Mouse (Mus musculus): ENCODE measurements around the gene Tbx5. TPM values are rescaled to one million over a fixed set of nuclear protein-coding genes. Genes with fewer than 3 reads are reported as not detected.

The Tbx5 gene
- total RNA-seq (2014; rRNA removed) (not detected in 2 replicates), polyA plus RNA-seq (2012; rRNA removed) (not detected in 2 replicates)

DNA sequence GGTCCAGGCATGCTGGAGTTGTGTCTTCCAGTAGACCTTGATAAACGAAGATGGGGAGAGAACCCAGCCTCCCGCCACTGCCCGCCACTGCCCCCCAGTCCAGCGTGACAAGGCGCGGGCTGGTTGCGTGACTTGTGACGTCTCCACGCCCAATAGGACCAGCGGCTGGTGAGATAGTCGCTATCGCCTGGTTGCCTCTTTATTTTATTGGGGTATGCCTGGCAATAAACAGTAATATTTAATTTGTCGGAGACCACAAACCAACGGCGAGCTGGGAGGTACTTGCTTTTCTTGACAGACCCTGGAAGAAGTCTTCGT is at the start of gene Tbx5:
Gene Tbx5, plus strand, starts transcription at position 190 of the 318 bp plus-strand sequence.
- Histone ChIP-seq H3K79me2 (ENCODE audit: control insufficient read depth, insufficient read depth, low read length) (no peaks in the 10 kb centered on the region), H3K4me3 (ENCODE audit: insufficient read depth, low read depth, low read length) (no peak within 1 kb of the TSS), H3K36me3 (ENCODE audit: control insufficient read depth, insufficient read depth, low read length) (no peaks in the 10 kb centered on the region), H3K27ac (replicated peaks; ENCODE audit: insufficient read depth, low read depth, low read length) (no peak within 1 kb of the TSS), H3K4me1 (ENCODE audit: control insufficient read depth, insufficient read depth, low read length) (no peaks in the 10 kb centered on the region), H3K27me3 (ENCODE audit: control insufficient read depth, insufficient read depth, low read length) (peaks cover 30% of the 10 kb centered on the region), H3K9ac (ENCODE audit: low read depth, low read length) (no peak within 1 kb of the TSS)
- no peak for DNase-seq (ENCODE audit: extremely low read depth, low read depth, low spot score)
- 13% methylated on average over 16 of the region's 16 CpGs for WGBS
- TF ChIP-seq CTCF (IDR thresholded peaks at IDR 0.05; ENCODE audit: low read depth, low read length) (no peak), POLR2A (IDR thresholded peaks at IDR 0.05; ENCODE audit: extremely low read depth, insufficient read depth, low read length) (no peak)

DNA sequence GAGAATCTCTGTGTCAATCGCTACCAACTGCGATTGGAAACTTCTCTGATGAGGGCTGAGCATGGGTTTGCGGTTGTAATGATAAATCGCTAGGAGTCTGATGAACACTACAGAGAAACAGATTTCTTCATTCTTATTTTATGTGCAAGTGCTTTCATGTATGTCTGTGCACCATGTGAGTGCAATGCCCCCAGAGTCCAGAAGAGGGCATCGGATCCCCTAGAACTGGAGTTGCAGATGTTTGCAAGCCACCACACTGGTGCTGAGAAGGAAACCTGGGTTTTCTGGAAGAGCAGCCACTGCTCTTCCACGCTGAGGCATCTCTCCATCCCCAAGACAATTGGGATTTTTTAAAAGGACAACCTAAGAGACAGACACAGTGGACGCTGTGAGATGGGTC is 46.5 kb upstream of the Tbx5 start:
- Histone ChIP-seq H3K4me3 (ENCODE audit: insufficient read depth, low read depth, low read length) (no peak overlapping the region), H3K36me3 (ENCODE audit: control insufficient read depth, insufficient read depth, low read length) (no peaks in the 10 kb centered on the region), H3K4me1 (ENCODE audit: control insufficient read depth, insufficient read depth, low read length) (no peaks in the 10 kb centered on the region), H3K79me2 (ENCODE audit: control insufficient read depth, insufficient read depth, low read length) (no peaks in the 10 kb centered on the region), H3K27me3 (ENCODE audit: control insufficient read depth, insufficient read depth, low read length) (no peaks in the 10 kb centered on the region), H3K27ac (replicated peaks; ENCODE audit: insufficient read depth, low read depth, low read length) (no peak overlapping the region), H3K9ac (ENCODE audit: low read depth, low read length) (no peak overlapping the region)
- TF ChIP-seq POLR2A (IDR thresholded peaks at IDR 0.05; ENCODE audit: extremely low read depth, insufficient read depth, low read length) (no peak), CTCF (IDR thresholded peaks at IDR 0.05; ENCODE audit: low read depth, low read length) (no peak)
- DNase-seq (ENCODE audit: extremely low read depth, low read depth, low spot score) = no peak
- 89% methylated on average over 7 of the region's 7 CpGs for WGBS

DNA sequence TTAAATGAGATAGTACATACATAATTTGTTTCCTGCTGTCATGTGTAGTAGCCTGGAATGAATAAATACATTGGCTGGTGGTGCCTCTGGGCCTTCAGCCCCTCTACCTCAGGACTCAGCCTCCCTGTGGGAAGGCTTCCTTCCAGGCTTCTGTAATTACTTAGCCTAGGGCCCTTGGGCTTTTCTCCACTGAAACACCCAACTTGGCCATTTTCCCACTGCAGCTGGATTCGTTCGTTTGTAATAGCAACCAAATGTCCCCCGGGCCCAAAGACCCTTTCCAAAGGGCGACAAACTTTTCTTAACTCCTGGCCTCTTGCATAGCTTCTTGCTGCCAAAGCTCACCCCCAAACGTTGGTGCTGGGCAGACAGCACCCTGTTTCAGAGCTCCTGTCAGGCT is 40.8 kb upstream of the Tbx5 start:
- H3K36me3 ChIP-seq (ENCODE audit: control insufficient read depth, insufficient read depth, low read length) = no peaks in the 10 kb centered on the region
- no peak for DNase-seq (ENCODE audit: extremely low read depth, low read depth, low spot score)
- no peak overlapping the region for H3K4me3 ChIP-seq (ENCODE audit: insufficient read depth, low read depth, low read length)
- H3K27ac ChIP-seq (replicated peaks; ENCODE audit: insufficient read depth, low read depth, low read length) = no peak overlapping the region
- TF ChIP-seq POLR2A (IDR thresholded peaks at IDR 0.05; ENCODE audit: extremely low read depth, insufficient read depth, low read length) (no peak), CTCF (IDR thresholded peaks at IDR 0.05; ENCODE audit: low read depth, low read length) (no peak)
- peaks cover 7% of the 10 kb centered on the region for H3K27me3 ChIP-seq (ENCODE audit: control insufficient read depth, insufficient read depth, low read length)
- no peaks in the 10 kb centered on the region for H3K79me2 ChIP-seq (ENCODE audit: control insufficient read depth, insufficient read depth, low read length)
- H3K4me1 ChIP-seq (ENCODE audit: control insufficient read depth, insufficient read depth, low read length) = no peaks in the 10 kb centered on the region
- H3K9ac ChIP-seq (ENCODE audit: low read depth, low read length) = no peak overlapping the region
- 45% methylated on average over 5 of the region's 5 CpGs for WGBS

DNA sequence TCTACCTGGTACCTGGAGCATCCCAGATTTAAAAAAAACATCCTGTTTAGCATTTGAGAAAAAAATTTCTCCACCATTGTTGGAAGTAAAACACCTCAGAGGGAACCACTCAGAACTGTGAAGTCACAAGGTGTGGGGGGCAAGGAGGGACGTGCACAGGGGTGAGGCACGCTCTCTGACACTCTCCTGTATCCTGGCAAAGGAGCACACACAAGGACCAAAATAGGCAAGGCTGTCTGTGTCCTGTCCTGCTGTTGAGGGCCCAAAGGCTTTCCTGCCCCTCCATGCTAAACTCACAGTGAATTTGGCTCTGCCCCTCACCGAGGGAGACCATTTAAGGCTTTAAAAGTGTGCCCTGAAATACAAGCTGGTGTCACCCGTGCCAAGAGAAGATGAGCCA is 38.5 kb upstream of the Tbx5 start:
- H3K4me3 ChIP-seq (ENCODE audit: insufficient read depth, low read depth, low read length) = no peak overlapping the region
- no peaks in the 10 kb centered on the region for H3K4me1 ChIP-seq (ENCODE audit: control insufficient read depth, insufficient read depth, low read length)
- peaks cover 17% of the 10 kb centered on the region for H3K27me3 ChIP-seq (ENCODE audit: control insufficient read depth, insufficient read depth, low read length)
- DNase-seq (ENCODE audit: extremely low read depth, low read depth, low spot score) = no peak
- H3K79me2 ChIP-seq (ENCODE audit: control insufficient read depth, insufficient read depth, low read length) = no peaks in the 10 kb centered on the region
- no peak overlapping the region for H3K27ac ChIP-seq (replicated peaks; ENCODE audit: insufficient read depth, low read depth, low read length)
- H3K36me3 ChIP-seq (ENCODE audit: control insufficient read depth, insufficient read depth, low read length) = no peaks in the 10 kb centered on the region
- H3K9ac ChIP-seq (ENCODE audit: low read depth, low read length) = no peak overlapping the region
- TF ChIP-seq POLR2A (IDR thresholded peaks at IDR 0.05; ENCODE audit: extremely low read depth, insufficient read depth, low read length) (no peak), CTCF (IDR thresholded peaks at IDR 0.05; ENCODE audit: low read depth, low read length) (no peak)
- WGBS = 4% methylated on average over 4 of the region's 4 CpGs

DNA sequence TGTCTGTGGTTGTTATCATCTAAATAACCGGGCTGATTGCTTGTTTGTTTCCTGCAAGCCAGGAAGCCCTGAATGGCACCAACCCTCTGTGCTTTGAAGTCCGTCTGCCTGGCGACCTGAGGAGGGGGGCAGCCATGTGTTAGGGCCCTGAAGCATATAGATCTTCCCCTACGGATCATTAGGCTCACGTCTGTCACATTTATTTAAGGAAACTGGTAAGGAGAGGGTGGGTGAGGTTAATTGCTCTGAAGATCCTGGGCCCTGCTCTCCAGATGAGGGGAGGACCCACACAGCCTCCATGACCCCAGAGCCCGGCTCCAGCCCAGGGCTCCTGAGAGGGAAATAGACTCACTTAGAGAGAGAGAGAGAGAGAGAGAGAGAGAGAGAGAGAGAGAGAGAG is 37.1 kb upstream of the Tbx5 start:
- no peaks in the 10 kb centered on the region for H3K79me2 ChIP-seq (ENCODE audit: control insufficient read depth, insufficient read depth, low read length)
- H3K36me3 ChIP-seq (ENCODE audit: control insufficient read depth, insufficient read depth, low read length) = no peaks in the 10 kb centered on the region
- 4% methylated on average over 6 of the region's 6 CpGs for WGBS
- no peak overlapping the region for H3K9ac ChIP-seq (ENCODE audit: low read depth, low read length)
- peaks cover 18% of the 10 kb centered on the region for H3K27me3 ChIP-seq (ENCODE audit: control insufficient read depth, insufficient read depth, low read length)
- no peak for TF ChIP-seq CTCF (IDR thresholded peaks at IDR 0.05; ENCODE audit: low read depth, low read length)
- TF ChIP-seq POLR2A (IDR thresholded peaks at IDR 0.05; ENCODE audit: extremely low read depth, insufficient read depth, low read length) = no peak
- H3K4me1 ChIP-seq (ENCODE audit: control insufficient read depth, insufficient read depth, low read length) = no peaks in the 10 kb centered on the region
- no peak overlapping the region for H3K27ac ChIP-seq (replicated peaks; ENCODE audit: insufficient read depth, low read depth, low read length)
- no peak overlapping the region for H3K4me3 ChIP-seq (ENCODE audit: insufficient read depth, low read depth, low read length)
- no peak for DNase-seq (ENCODE audit: extremely low read depth, low read depth, low spot score)

DNA sequence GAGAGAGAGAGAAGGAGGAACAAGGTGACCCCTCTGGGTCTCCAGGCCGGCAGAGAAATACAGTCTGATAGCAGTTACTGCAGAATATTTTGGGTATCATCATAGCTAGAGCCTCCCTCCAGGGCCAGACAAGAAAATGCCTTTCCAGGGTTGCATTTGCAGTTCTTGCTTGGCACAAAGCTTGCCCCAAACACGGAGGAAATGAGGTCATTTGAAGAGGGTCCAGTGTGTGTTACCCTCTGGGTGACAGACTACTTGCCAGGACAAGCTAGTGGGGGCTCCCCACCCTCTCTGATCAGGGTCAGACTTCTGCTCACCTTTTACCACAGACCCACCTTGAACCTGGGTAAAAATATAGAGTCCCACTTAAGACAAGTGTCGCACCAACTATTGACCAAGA is 36.7 kb upstream of the Tbx5 start:
- H3K4me1 ChIP-seq (ENCODE audit: control insufficient read depth, insufficient read depth, low read length) = no peaks in the 10 kb centered on the region
- H3K79me2 ChIP-seq (ENCODE audit: control insufficient read depth, insufficient read depth, low read length) = no peaks in the 10 kb centered on the region
- no peak overlapping the region for H3K4me3 ChIP-seq (ENCODE audit: insufficient read depth, low read depth, low read length)
- no peak overlapping the region for H3K27ac ChIP-seq (replicated peaks; ENCODE audit: insufficient read depth, low read depth, low read length)
- no peak overlapping the region for H3K9ac ChIP-seq (ENCODE audit: low read depth, low read length)
- WGBS = 19% methylated on average over 3 of the region's 3 CpGs
- H3K27me3 ChIP-seq (ENCODE audit: control insufficient read depth, insufficient read depth, low read length) = peaks cover 21% of the 10 kb centered on the region
- no peak for DNase-seq (ENCODE audit: extremely low read depth, low read depth, low spot score)
- H3K36me3 ChIP-seq (ENCODE audit: control insufficient read depth, insufficient read depth, low read length) = no peaks in the 10 kb centered on the region
- TF ChIP-seq POLR2A (IDR thresholded peaks at IDR 0.05; ENCODE audit: extremely low read depth, insufficient read depth, low read length) (no peak), CTCF (IDR thresholded peaks at IDR 0.05; ENCODE audit: low read depth, low read length) (no peak)
